Mouse (Mus musculus) thymus, adult 2 months (tissue): ENCODE results near the gene Gm17482. TPM values are rescaled to one million over a fixed set of nuclear protein-coding genes. Genes with fewer than 3 reads are reported as not detected.
"Not testable (repeated sequence)": the region's sequence is repeated elsewhere in the genome, so short reads cannot be mapped to it uniquely, and the experiment has no call there.

ENCODE experiments used
- DNase-seq: peaks from one replicate; pipeline ENCODE4 v3.0.0; 2021
- H3K27ac ChIP-seq: fragments of 200-500 bp; 2 replicates; pipeline ENCODE4 v1.5.1; 2012; ENCODE audit warnings: low read length, control low read depth; ENCODE audit not compliant: control insufficient read depth, insufficient read depth
- H3K27me3 ChIP-seq: fragments of 200-500 bp; 2 replicates; pipeline ENCODE4 v1.6.1; 2012; ENCODE audit warnings: mild to moderate bottlenecking, low read length, moderate library complexity, mixed read lengths; ENCODE audit not compliant: control insufficient read depth, insufficient read depth
- H3K36me3 ChIP-seq: fragments of 200-500 bp; 2 replicates; pipeline ENCODE4 v1.6.1; 2012; ENCODE audit warnings: mild to moderate bottlenecking, low read length, moderate library complexity; ENCODE audit not compliant: control insufficient read depth, insufficient read depth
- H3K4me1 ChIP-seq: fragments of 200-500 bp; replicated peaks from 2 replicates; pipeline ENCODE4 v1.6.1; 2012; ENCODE audit warnings: low read length; ENCODE audit not compliant: control insufficient read depth, insufficient read depth
- H3K4me3 ChIP-seq: fragments of 200-500 bp; 2 replicates; pipeline ENCODE4 v1.5.1; 2012; ENCODE audit warnings: mild to moderate bottlenecking, low read length, control low read depth, moderate library complexity; ENCODE audit not compliant: control insufficient read depth, insufficient read depth
- CTCF ChIP-seq: fragments of 200-500 bp; IDR thresholded peaks from 2 replicates; pipeline ENCODE4 v1.5.1; 2012; ENCODE audit warnings: mild to moderate bottlenecking, control low read depth, low read length, moderate library complexity, borderline replicate concordance; ENCODE audit not compliant: control insufficient read depth, poor library complexity, insufficient read depth; ENCODE audit errors: extremely low read depth
- POLR2A ChIP-seq: fragments of 200-500 bp; IDR thresholded peaks from 2 replicates; pipeline ENCODE4 v1.6.1; 2012; ENCODE audit warnings: mild to moderate bottlenecking, low read length, control low read depth, moderate library complexity; ENCODE audit not compliant: control insufficient read depth, poor library complexity, insufficient read depth; ENCODE audit errors: extremely low read depth
- WGBS: fragments of 180-500 bp; shearing (Covaris S2); methylation state at CpG from one replicate; pipeline ENCODE4 v1.1.7; 2018; 5-methylcytosine and 5-hydroxymethylcytosine counted together
- polyA plus RNA-seq: library from polyadenylated mRNA; depleted of rRNA; stranded (reverse); fragments of >200 nt; gene quantifications from 2 replicates; pipeline ENCODE4 v1.2.3, GENCODE M21; 2012

The Gm17482 gene
- polyA plus RNA-seq, 1 experiment: not detected

- DNase-seq: no peak
- Histone ChIP-seq H3K4me3 (no peak overlapping the region), H3K36me3 (no peaks in the 10 kb centered on the region), H3K27me3 (no peaks in the 10 kb centered on the region), H3K4me1 (no peaks in the 10 kb centered on the region), H3K27ac (no peak overlapping the region)
- no peak for TF ChIP-seq POLR2A
- TF ChIP-seq CTCF: no peak
- 89% methylated on average over 3 of the region's 3 CpGs for WGBS
These were observed 3.4 kb downstream of the Gm17482 start for GRCm38 (mm10) chr6:115230557-115230956.

- H3K36me3 ChIP-seq: no peaks in the 10 kb centered on the region
- TF ChIP-seq CTCF: no peak
- no peak for TF ChIP-seq POLR2A
- no peaks in the 10 kb centered on the region for H3K27me3 ChIP-seq
- no peak for DNase-seq
- no peak overlapping the region for H3K27ac ChIP-seq
- H3K4me1 ChIP-seq: no peaks in the 10 kb centered on the region
- H3K4me3 ChIP-seq: no peak overlapping the region
- 36% methylated on average over 4 of the region's 4 CpGs for WGBS
These were observed 4.7 kb downstream of the Gm17482 start for GRCm38 (mm10) chr6:115231836-115232235.

- H3K4me1 ChIP-seq: no peaks in the 10 kb centered on the region
- H3K27me3 ChIP-seq: no peaks in the 10 kb centered on the region
- H3K4me3 ChIP-seq: no peak overlapping the region
- no peaks in the 10 kb centered on the region for H3K36me3 ChIP-seq
- WGBS: 91% methylated on average over 1 of the region's 1 CpGs
- no peak for DNase-seq
- no peak overlapping the region for H3K27ac ChIP-seq
- TF ChIP-seq CTCF (no peak), POLR2A (no peak)
These were observed 5.4 kb downstream of the Gm17482 start for GRCm38 (mm10) chr6:115232562-115232961.

- no peaks in the 10 kb centered on the region for H3K4me1 ChIP-seq
- no peak overlapping the region for H3K4me3 ChIP-seq
- no peaks in the 10 kb centered on the region for H3K36me3 ChIP-seq
- no peak for DNase-seq
- no peak overlapping the region for H3K27ac ChIP-seq
- TF ChIP-seq POLR2A: no peak
- TF ChIP-seq CTCF: no peak
- WGBS: 92% methylated on average over 9 of the region's 9 CpGs
- H3K27me3 ChIP-seq: no peaks in the 10 kb centered on the region
These were observed 11.2 kb downstream of the Gm17482 start for GRCm38 (mm10) chr6:115238031-115239027.

- Histone ChIP-seq H3K36me3 (no peaks in the 10 kb centered on the region), H3K4me3 (no peak overlapping the region), H3K4me1 (no peaks in the 10 kb centered on the region), H3K27me3 (no peaks in the 10 kb centered on the region), H3K27ac (no peak overlapping the region)
- no peak for TF ChIP-seq CTCF
- TF ChIP-seq POLR2A: no peak
- 94% methylated on average over 7 of the region's 7 CpGs for WGBS
- no peak for DNase-seq
These were observed 12.2 kb downstream of the Gm17482 start for GRCm38 (mm10) chr6:115239335-115239734.

- not testable (repeated sequence) for H3K4me1 ChIP-seq, DNase-seq, H3K27me3 ChIP-seq, H3K27ac ChIP-seq, H3K4me3 ChIP-seq, H3K36me3 ChIP-seq
- 43% methylated on average over 2 of the region's 2 CpGs for WGBS
These were observed 13.3 kb downstream of the Gm17482 start for GRCm38 (mm10) chr6:115240431-115240830.

GRCm38 (mm10) chr6:115241131-115241699 lies 14.1 kb downstream of the Gm17482 start:
- DNase-seq: no peak
- TF ChIP-seq POLR2A (no peak), CTCF (no peak)
- Histone ChIP-seq H3K27me3 (no peaks in the 10 kb centered on the region), H3K4me3 (no peak overlapping the region), H3K36me3 (no peaks in the 10 kb centered on the region), H3K27ac (no peak overlapping the region), H3K4me1 (no peaks in the 10 kb centered on the region)
- WGBS: 91% methylated on average over 3 of the region's 3 CpGs
